Mouse (Mus musculus) forebrain, embryonic 14.5 days (tissue): ENCODE data around the gene Cstf3. TPM values are rescaled to one million over a fixed set of nuclear protein-coding genes. Genes with fewer than 3 reads are reported as not detected.
A peak's percentile ranks its signal among the peaks of the same experiment; 100 is the strongest.

Experiments used
- ATAC-seq: fragments of 200-750 bp; cut with Nextera tagmentation; 2 replicates; pipeline ENCODE4 v1.8.0; 2017; ENCODE audit warnings: mild to moderate bottlenecking, moderate library complexity
- DNase-seq: peaks from one replicate; pipeline ENCODE4 v3.0.0-alpha.2; 2015; ENCODE audit warnings: low spot score
- H3K27ac ChIP-seq: fragments of 300-500 bp; sonication (generic); 2 replicates; pipeline ENCODE4 v1.5.1; 2014; ENCODE audit warnings: low read depth, mild to moderate bottlenecking, control low read depth, low read length, moderate library complexity
- H3K27me3 ChIP-seq: fragments of 300-500 bp; sonication (generic); replicated peaks from 2 replicates; pipeline ENCODE4 v1.6.1; 2014; ENCODE audit warnings: low read length, control low read depth, mixed read lengths; ENCODE audit not compliant: control insufficient read depth, insufficient read depth
- H3K36me3 ChIP-seq: fragments of 300-500 bp; sonication (generic); 2 replicates; pipeline ENCODE4 v1.6.1; 2014; ENCODE audit warnings: low read length, control low read depth; ENCODE audit not compliant: control insufficient read depth, insufficient read depth
- H3K4me1 ChIP-seq: fragments of 300-500 bp; sonication (generic); 2 replicates; pipeline ENCODE4 v1.6.1; 2014; ENCODE audit warnings: antibody characterized with exemption, low read length, control low read depth; ENCODE audit not compliant: control insufficient read depth, insufficient read depth
- H3K4me2 ChIP-seq: fragments of 300-500 bp; sonication (generic); 2 replicates; pipeline ENCODE4 v1.6.1; 2014; ENCODE audit warnings: mild to moderate bottlenecking, control low read depth, low read length
- H3K4me3 ChIP-seq: fragments of 300-500 bp; sonication (generic); 2 replicates; pipeline ENCODE4 v1.5.1; 2014; ENCODE audit warnings: low read depth, low read length, control low read depth
- H3K9ac ChIP-seq: fragments of 300-500 bp; sonication (generic); 2 replicates; pipeline ENCODE4 v1.6.1; 2014; ENCODE audit warnings: mild to moderate bottlenecking, low read length, control low read depth, moderate library complexity
- H3K9me3 ChIP-seq: fragments of 300-500 bp; sonication (generic); replicated peaks from 2 replicates; pipeline ENCODE4 v1.6.1; 2016; ENCODE audit warnings: low read length, control low read depth, mixed read lengths; ENCODE audit not compliant: control insufficient read depth
- WGBS: fragments of 180-500 bp; shearing (Covaris S2); extraction: QIAGEN DNeasy Blood & Tissue Kit; methylation state at CpG from one replicate; pipeline ENCODE4 v1.1.7; 2014; 5-methylcytosine and 5-hydroxymethylcytosine counted together
- polyA plus RNA-seq: library from polyadenylated mRNA; unstranded; fragments of >200 nt; fragmentation: Nextera tagmentation; extraction: Ambion mirVana; gene quantifications from 2 replicates; pipeline ENCODE4 v1.2.1, GENCODE M21; 2014

Gene Cstf3
- polyA plus RNA-seq, 1 experiment from 2014 or later: 75.2 TPM

- Histone ChIP-seq H3K4me2 (no peak overlapping the region), H3K4me3 (no peak overlapping the region), H3K27me3 (no peaks in the 10 kb centered on the region), H3K27ac (no peak overlapping the region), H3K9me3 (no peaks in the 10 kb centered on the region), H3K9ac (no peak overlapping the region), H3K4me1 (peaks cover 18% of the 10 kb centered on the region), H3K36me3 (no peaks in the 10 kb centered on the region)
- 92% methylated on average over 5 of the region's 5 CpGs for WGBS
- no peak for DNase-seq
- no peak for ATAC-seq
These were observed 1.8 kb upstream of the Cstf3 start for GRCm38 (mm10) chr2:104588552-104588951.

- under 1% methylated on average over 19 of the region's 19 CpGs for WGBS
- no peaks in the 10 kb centered on the region for H3K9me3 ChIP-seq
- H3K4me3 ChIP-seq: peak overlapping the region; percentile 73
- no peak for DNase-seq
- no peak for ATAC-seq
- H3K9ac ChIP-seq: peak overlapping the region; percentile 91
- H3K36me3 ChIP-seq: no peaks in the 10 kb centered on the region
- H3K27me3 ChIP-seq: no peaks in the 10 kb centered on the region
- peak overlapping the region; percentile 90 for H3K27ac ChIP-seq
- H3K4me1 ChIP-seq: peaks cover 23% of the 10 kb centered on the region
- H3K4me2 ChIP-seq: peak overlapping the region; percentile 82
These were observed 450 bp downstream of the Cstf3 start for GRCm38 (mm10) chr2:104590829-104591117.

- no peak overlapping the region; the same call in 1 of the 2 replicates for H3K27ac ChIP-seq
- no peaks in the 10 kb centered on the region for H3K27me3 ChIP-seq
- ATAC-seq (no peak), DNase-seq (peak; percentile 8)
- H3K4me3 ChIP-seq: peak overlapping the region; percentile 73
- H3K4me1 ChIP-seq: peaks cover 23% of the 10 kb centered on the region
- 2% methylated on average over 6 of the region's 6 CpGs for WGBS
- H3K36me3 ChIP-seq: no peaks in the 10 kb centered on the region
- peak overlapping the region; percentile 82 for H3K4me2 ChIP-seq
- H3K9me3 ChIP-seq: no peaks in the 10 kb centered on the region
- H3K9ac ChIP-seq: peak overlapping the region; percentile 91
These were observed 818 bp downstream of the Cstf3 start for GRCm38 (mm10) chr2:104591141-104591540.

GRCm38 (mm10) chr2:104595063-104595462, 4.7 kb downstream of the Cstf3 start:
- no peak for DNase-seq
- WGBS: 71% methylated on average over 1 of the region's 1 CpGs

GRCm38 (mm10) chr2:104603431-104603830, 13.1 kb downstream of the Cstf3 start:
- no peak for DNase-seq
- ATAC-seq: no peak
- Histone ChIP-seq H3K4me1 (no peaks in the 10 kb centered on the region), H3K36me3 (0 out of 2 replicates have a peak, but pooled peaks cover 3% of the 10 kb centered on the region), H3K27ac (no peak overlapping the region), H3K27me3 (no peaks in the 10 kb centered on the region), H3K9ac (no peak overlapping the region), H3K4me2 (no peak overlapping the region), H3K9me3 (no peaks in the 10 kb centered on the region), H3K4me3 (no peak overlapping the region)
- WGBS: 32% methylated on average over 1 of the region's 1 CpGs

More at GRCm38 (mm10) chr2:104595063-104595462, 4.7 kb downstream of the Cstf3 start:
- Histone ChIP-seq H3K36me3 (no peaks in the 10 kb centered on the region), H3K4me1 (peaks cover 19% of the 10 kb centered on the region), H3K9me3 (no peaks in the 10 kb centered on the region), H3K9ac (no peak overlapping the region), H3K4me3 (no peak overlapping the region), H3K4me2 (no peak overlapping the region), H3K27me3 (no peaks in the 10 kb centered on the region), H3K27ac (no peak overlapping the region)
- ATAC-seq: no peak

GRCm38 (mm10) chr2:104604718-104605117, 14.4 kb downstream of the Cstf3 start:
- H3K9me3 ChIP-seq: no peaks in the 10 kb centered on the region
- no peaks in the 10 kb centered on the region for H3K27me3 ChIP-seq
- WGBS: 64% methylated on average over 5 of the region's 5 CpGs
- peaks cover 6% of the 10 kb centered on the region; the same call in 1 of the 2 replicates for H3K36me3 ChIP-seq
- H3K4me3 ChIP-seq: no peak overlapping the region
- H3K9ac ChIP-seq: no peak overlapping the region
- DNase-seq (no peak), ATAC-seq (no peak)
- no peak overlapping the region for H3K4me2 ChIP-seq
- no peaks in the 10 kb centered on the region for H3K4me1 ChIP-seq
- H3K27ac ChIP-seq: no peak overlapping the region

GRCm38 (mm10) chr2:104605560-104605959, 15.2 kb downstream of the Cstf3 start:
- Histone ChIP-seq H3K9me3 (no peaks in the 10 kb centered on the region), H3K27me3 (no peaks in the 10 kb centered on the region), H3K9ac (no peak overlapping the region), H3K4me2 (no peak overlapping the region), H3K36me3 (peaks cover 3% of the 10 kb centered on the region), H3K27ac (no peak overlapping the region), H3K4me1 (no peaks in the 10 kb centered on the region), H3K4me3 (no peak overlapping the region)
- no peak for ATAC-seq
- no peak for DNase-seq
- 91% methylated on average over 1 of the region's 1 CpGs for WGBS

- Histone ChIP-seq H3K4me2 (no peak overlapping the region), H3K36me3 (peaks cover 2% of the 10 kb centered on the region; the same call in 1 of the 2 replicates), H3K4me1 (no peaks in the 10 kb centered on the region), H3K4me3 (no peak overlapping the region), H3K27ac (no peak overlapping the region), H3K9ac (no peak overlapping the region), H3K27me3 (no peaks in the 10 kb centered on the region), H3K9me3 (no peaks in the 10 kb centered on the region)
- WGBS: 95% methylated on average over 3 of the region's 3 CpGs
- ATAC-seq (no peak), DNase-seq (no peak)
These were observed 24.5 kb downstream of the Cstf3 start for GRCm38 (mm10) chr2:104614786-104615185.

- Histone ChIP-seq H3K4me3 (no peak overlapping the region), H3K36me3 (peaks cover 2% of the 10 kb centered on the region; the same call in 1 of the 2 replicates), H3K4me2 (no peak overlapping the region), H3K4me1 (no peaks in the 10 kb centered on the region), H3K27me3 (no peaks in the 10 kb centered on the region), H3K9ac (no peak overlapping the region), H3K9me3 (no peaks in the 10 kb centered on the region), H3K27ac (no peak overlapping the region)
- DNase-seq: no peak
- no peak for ATAC-seq
- WGBS: 94% methylated on average over 4 of the region's 4 CpGs
These were observed 25.8 kb downstream of the Cstf3 start for GRCm38 (mm10) chr2:104615985-104616711.
